9 mouse cellular contexts compared by ENCODE assay signal in the genomic region with DNA sequence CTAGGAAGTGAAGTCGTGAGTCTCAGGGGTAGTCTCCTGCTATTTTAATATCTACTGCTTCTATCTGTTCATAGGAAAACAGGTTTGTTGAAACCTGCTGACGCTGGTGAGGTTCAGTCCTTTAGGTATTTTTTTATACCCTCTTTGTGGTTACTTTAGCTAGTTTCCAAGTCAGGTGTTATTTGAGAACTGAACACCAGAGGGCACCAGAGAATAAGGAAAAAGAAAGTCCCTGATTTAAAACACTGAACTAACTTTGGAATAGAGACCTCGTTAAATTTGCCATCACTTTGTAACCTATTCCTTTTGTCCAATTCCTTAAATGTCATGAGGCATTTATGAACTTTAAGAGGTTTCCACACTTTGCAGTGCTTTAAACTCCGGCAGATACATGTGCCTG.
DNase-seq lines count a peak whose midpoint lies in the region; ATAC-seq and TF ChIP-seq lines count a peak whose summit lies in the region.
"Had no signal": no experiment of that assay in that cellular context is flagged by ENCODE, and none has a peak within 500 bp of the region (broad histone marks: within the 10 kb centered on the region; RNA-seq: fewer than 3 reads in every experiment).

No protein-coding gene starts in this region.

- H3K36me3 ChIP-seq in kidney, adult 2 months (ENCODE audit: control insufficient read depth, insufficient read depth, low read length), result no peaks in the 10 kb centered on the region
- H3K36me3 ChIP-seq in kidney, embryonic 16.5 days (ENCODE audit: insufficient read depth, low read length), result no peaks in the 10 kb centered on the region
- no peaks in the 10 kb centered on the region for H3K36me3 ChIP-seq in CH12.LX (replicated peaks in 1 of 2; ENCODE audit: control insufficient read depth in 1 of 2, insufficient read depth in 1 of 2, low read length in 1 of 2)
- H3K36me3 ChIP-seq: embryonic facial prominence, embryonic 15.5 days; limb, embryonic 15.5 days had no signal

- DNase-seq in kidney, adult 2 months, result peak; percentile 42
- peak; percentile 12 for DNase-seq in A20 (ENCODE audit: low read depth, low spot score)
- DNase-seq in CH12.LX (ENCODE audit: extremely low read depth), result peak; percentile 70
- peak; percentile 22 for DNase-seq in cerebellum, adult 9-11 months
- DNase-seq in layer of hippocampus, adult 9-11 months, result peak; percentile 21
- DNase-seq in right cerebral cortex, postnatal 4 days, result peak; percentile 32

- no peaks in the 10 kb centered on the region for H3K79me2 ChIP-seq in CH12.LX (replicated peaks; ENCODE audit: control insufficient read depth, extremely low read depth, insufficient read depth, poor library complexity, severe bottlenecking)

- no peak overlapping the region for H3K9ac ChIP-seq in kidney, embryonic 16.5 days (replicated peaks; ENCODE audit: low read length)
- no peak overlapping the region for H3K9ac ChIP-seq in CH12.LX (ENCODE audit: insufficient read depth, low read depth)
- H3K9ac ChIP-seq: embryonic facial prominence, embryonic 15.5 days; limb, embryonic 15.5 days had no signal

- no peak for TF ChIP-seq EP300 in CH12.LX (IDR thresholded peaks at IDR 0.05; ENCODE audit: low read length)

- H3K4me1 ChIP-seq in kidney, adult 2 months (ENCODE audit: control insufficient read depth, insufficient read depth, low read length), result no peaks in the 10 kb centered on the region
- no peaks in the 10 kb centered on the region for H3K4me1 ChIP-seq in kidney, embryonic 16.5 days (ENCODE audit: insufficient read depth, low read length)
- H3K4me1 ChIP-seq in CH12.LX (ENCODE audit: control insufficient read depth in 1 of 2, insufficient read depth in 2 of 2), result peaks cover 0 to 10% of the 10 kb centered on the region in 2 experiments; a peak in 2 of 4 replicates
- H3K4me1 ChIP-seq: embryonic facial prominence, embryonic 15.5 days; limb, embryonic 15.5 days had no signal

- peak; percentile 20; the same call in 1 of the 2 replicates for TF ChIP-seq CTCF in kidney, adult 2 months (conservative IDR thresholded peaks at IDR 0.05; ENCODE audit: insufficient read depth, insufficient read length, low read depth, low read length)
- peak; percentile 29 to 73; a peak in 3 of 4 replicates for TF ChIP-seq CTCF in CH12.LX (conservative IDR thresholded peaks at IDR 0.05 in 1 of 2, IDR thresholded peaks at IDR 0.05 in 1 of 2; ENCODE audit: low read depth in 2 of 2, low read length in 2 of 2)

- H3K4me3 ChIP-seq in kidney, adult 2 months (ENCODE audit: insufficient read depth, low read depth, low read length), result no peak overlapping the region
- no peak overlapping the region for H3K4me3 ChIP-seq in kidney, embryonic 16.5 days (ENCODE audit: low read length)
- no peak overlapping the region for H3K4me3 ChIP-seq in CH12.LX (replicated peaks in 1 of 3; ENCODE audit: low read depth in 2 of 3, low read length in 2 of 3, poor library complexity in 1 of 3)
- H3K4me3 ChIP-seq: embryonic facial prominence, embryonic 15.5 days; limb, embryonic 15.5 days had no signal

- WGBS in kidney, adult 2 months, result 17% methylated on average over 4 of the region's 4 CpGs
- WGBS in kidney, embryonic 16.5 days, result 20% methylated on average over 4 of the region's 4 CpGs

- TF ChIP-seq RAD21 in CH12.LX (IDR thresholded peaks at IDR 0.05; ENCODE audit: low read depth, low read length), result peak; percentile 80

- H3K27me3 ChIP-seq in kidney, adult 2 months (replicated peaks; ENCODE audit: control insufficient read depth, insufficient read depth, low read length), result no peaks in the 10 kb centered on the region; the same call in 1 of the 2 replicates
- H3K27me3 ChIP-seq in kidney, embryonic 16.5 days (ENCODE audit: insufficient read depth, low read length), result no peaks in the 10 kb centered on the region
- H3K27me3 ChIP-seq in CH12.LX (replicated peaks), result no peaks in the 10 kb centered on the region
- H3K27me3 ChIP-seq: embryonic facial prominence, embryonic 15.5 days; limb, embryonic 15.5 days had no signal

- no peak overlapping the region for H3K4me2 ChIP-seq in kidney, embryonic 16.5 days (replicated peaks; ENCODE audit: low read depth, low read length)
- H3K4me2 ChIP-seq in CH12.LX (ENCODE audit: insufficient read depth, low read depth, poor library complexity, severe bottlenecking), result peak overlapping the region; percentile 21; the same call in 1 of the 2 replicates
- H3K4me2 ChIP-seq: embryonic facial prominence, embryonic 15.5 days; limb, embryonic 15.5 days had no signal

- in situ Hi-C loops in CH12.LX (cut with MboI; ENCODE audit: low pct_ligation_motif_present, low pct_unique_long_range_greater_than_20kb, low sequenced_read_pairs), result loop anchor here (25.0 kb wide), 1 partner anchor 1833 kb away; no protein-coding TSS in a partner anchor

- no peak for ATAC-seq in kidney, embryonic 16.5 days (ENCODE audit: low FRiP score, low TSS enrichment)

- H3K9me3 ChIP-seq in kidney, embryonic 16.5 days (ENCODE audit: low read length), result no peaks in the 10 kb centered on the region
- no peaks in the 10 kb centered on the region for H3K9me3 ChIP-seq in CH12.LX (replicated peaks; ENCODE audit: low read length)
- H3K9me3 ChIP-seq: embryonic facial prominence, embryonic 15.5 days; limb, embryonic 15.5 days had no signal

- dilution Hi-C loops in CH12.LX (cut with MboI; ENCODE audit: extremely low pct_ligation_motif_present, extremely low pct_unique_long_range_greater_than_20kb, low sequenced_read_pairs), result no loop called here

- H3K27ac ChIP-seq in kidney, adult 2 months (ENCODE audit: insufficient read depth, low read depth, low read length), result no peak overlapping the region
- H3K27ac ChIP-seq in kidney, embryonic 16.5 days (ENCODE audit: low read length), result no peak overlapping the region
- no peak overlapping the region for H3K27ac ChIP-seq in CH12.LX (ENCODE audit: insufficient read depth, low read depth)
- H3K27ac ChIP-seq: embryonic facial prominence, embryonic 15.5 days; limb, embryonic 15.5 days had no signal

- TF ChIP-seq POLR2A in kidney, adult 2 months (IDR thresholded peaks at IDR 0.05; ENCODE audit: low read depth, low read length), result no peak
- TF ChIP-seq POLR2A in CH12.LX (IDR thresholded peaks at IDR 0.05; ENCODE audit: low read depth, low read length), result no peak

TF ChIP-seq in CH12.LX, 34 proteins besides CTCF, POLR2A, EP300 and RAD21:
- peak; percentile 24; the same call in 1 of the 2 replicates for TF ChIP-seq SIN3A (IDR thresholded peaks at IDR 0.05; ENCODE audit: low read length)
- no peak for TF ChIP-seq CHD1 (IDR thresholded peaks at IDR 0.05; ENCODE audit: low read depth, low read length)
- no peak for TF ChIP-seq MEF2A (IDR thresholded peaks at IDR 0.05; ENCODE audit: borderline replicate concordance, low read depth, low read length)
- 0 out of 2 replicates have a peak, but pooled peaks have one; percentile 19 for TF ChIP-seq MAX (IDR thresholded peaks at IDR 0.05; ENCODE audit: low read length)
- no peak for TF ChIP-seq MAFK (IDR thresholded peaks at IDR 0.05; ENCODE audit: insufficient replicate concordance, low read length)
- TF ChIP-seq SMC3 (IDR thresholded peaks at IDR 0.05; ENCODE audit: low read depth, low read length), result peak; percentile 50
- peak; percentile 36; the same call in 1 of the 2 replicates for TF ChIP-seq MYC (IDR thresholded peaks at IDR 0.05; ENCODE audit: low read depth, low read length)
- TF ChIP-seq MAZ (IDR thresholded peaks at IDR 0.05; ENCODE audit: low read depth, low read length), result no peak
- peak; percentile 57 for TF ChIP-seq ZNF384 (IDR thresholded peaks at IDR 0.05; ENCODE audit: low read depth, low read length)
- 0 out of 2 replicates have a peak, but pooled peaks have one; percentile 20 for TF ChIP-seq ELF1 (IDR thresholded peaks at IDR 0.05; ENCODE audit: low read depth, low read length)
TF ChIP-seq in CH12.LX: peak in this region for 6.

Comparison
In these comparisons a context has a peak if more than half of its experiments do, and no peak if none do; other contexts are left out.
1. DNase-seq: peak in every context shown above with its lines; median percentile 70 in CH12.LX; 42 in kidney, adult 2 months; 32 in right cerebral cortex, postnatal 4 days; 22 in cerebellum, adult 9-11 months; 21 in layer of hippocampus, adult 9-11 months; 12 in A20.